Mouse (Mus musculus): Measurements from ENCODE around the gene Adrm1. TPM values are rescaled to one million over a fixed set of nuclear protein-coding genes. Genes with fewer than 3 reads are reported as not detected.

Adrm1 gene
- total RNA-seq, 2 experiments from 2014 or later: 86.6 to 89.7 TPM

DNA sequence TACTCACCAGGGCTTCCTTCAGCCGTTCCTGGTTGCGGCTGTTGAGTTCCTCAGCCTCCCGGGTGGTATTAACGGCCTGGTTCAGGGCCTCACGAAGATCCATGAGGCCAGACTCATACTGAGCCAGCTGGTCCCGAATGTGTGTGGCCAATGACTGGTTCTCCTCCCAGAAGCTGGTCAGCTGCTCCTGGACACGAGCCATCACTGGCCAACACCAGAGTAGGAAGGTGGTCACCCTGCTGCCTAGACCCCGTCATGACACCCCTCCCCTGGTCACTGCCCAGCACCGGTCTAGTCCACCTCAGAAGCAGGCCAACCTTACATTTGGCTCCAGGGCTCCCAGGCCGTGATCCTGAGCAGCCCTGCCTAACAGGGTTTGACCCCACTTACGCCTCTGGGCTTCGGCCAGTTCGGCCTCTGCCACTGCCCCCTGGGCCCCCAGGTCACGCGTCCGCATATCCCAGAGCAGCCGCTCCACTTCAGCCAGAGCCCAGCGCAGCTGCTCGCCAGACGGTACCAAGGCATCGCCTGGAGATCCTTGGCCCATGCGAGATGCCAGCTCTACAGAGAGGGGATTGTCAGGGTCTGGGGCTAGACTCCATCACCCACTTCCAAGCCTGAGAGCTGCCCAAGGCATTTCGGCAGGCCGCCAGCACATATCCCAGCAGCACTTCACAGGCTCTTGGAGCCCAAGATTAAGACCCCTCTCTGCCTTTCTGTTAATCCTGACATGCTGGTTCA, 12.9 kb downstream of the Adrm1 start:
- DNase-seq: no peak

DNA sequence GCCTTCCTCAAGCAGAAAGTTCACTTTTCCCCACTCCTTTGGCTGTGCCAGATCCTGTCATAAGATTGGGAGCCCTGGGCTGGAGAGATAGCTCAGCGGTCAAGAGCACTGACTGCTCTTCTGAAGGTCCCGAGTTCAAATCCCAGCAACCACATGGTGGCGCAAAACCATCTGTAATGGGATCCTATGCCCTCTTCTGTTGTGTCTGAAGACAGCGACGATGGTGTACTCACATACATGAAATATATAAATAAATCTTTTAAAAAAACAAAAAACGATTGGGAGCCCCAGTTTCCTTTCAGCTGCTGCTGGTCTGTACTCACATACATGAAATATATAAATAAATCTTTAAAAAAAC, 13.4 kb downstream of the Adrm1 start:
- intact Hi-C loops (cut with DNase I): loop anchor here (2.0 kb wide), 1 partner anchor 66 kb away; no protein-coding TSS in a partner anchor
- DNase-seq: no peak

More for the DNA sequence above, 12.9 kb downstream of the Adrm1 start:
- intact Hi-C loops (cut with DNase I): loop anchor here (2.0 kb wide), 1 partner anchor 67 kb away; no protein-coding TSS in a partner anchor

DNA sequence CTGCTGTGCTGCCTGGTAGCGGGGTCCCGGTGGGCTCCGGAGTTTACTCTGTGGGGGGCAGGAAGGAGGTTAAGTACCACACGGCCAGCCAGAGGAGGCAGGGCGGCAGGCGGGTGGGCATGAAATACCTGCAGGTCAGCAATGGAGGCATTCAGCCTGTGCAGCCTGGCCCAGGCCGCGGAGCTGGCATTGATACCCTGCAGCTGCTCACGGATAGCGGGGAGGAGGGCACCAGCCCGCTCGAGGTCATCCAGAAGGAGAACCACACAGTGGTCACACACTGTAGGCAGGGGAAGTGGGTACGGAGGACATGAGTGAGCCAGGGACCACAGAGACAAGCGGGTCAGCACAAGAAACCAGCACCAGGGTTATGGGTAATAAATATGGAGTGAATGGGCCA, 14.4 kb downstream of the Adrm1 start:
- no peak for DNase-seq
- intact Hi-C loops (cut with DNase I): loop anchor here (2.0 kb wide), 1 partner anchor 65 kb away; no protein-coding TSS in a partner anchor

DNA sequence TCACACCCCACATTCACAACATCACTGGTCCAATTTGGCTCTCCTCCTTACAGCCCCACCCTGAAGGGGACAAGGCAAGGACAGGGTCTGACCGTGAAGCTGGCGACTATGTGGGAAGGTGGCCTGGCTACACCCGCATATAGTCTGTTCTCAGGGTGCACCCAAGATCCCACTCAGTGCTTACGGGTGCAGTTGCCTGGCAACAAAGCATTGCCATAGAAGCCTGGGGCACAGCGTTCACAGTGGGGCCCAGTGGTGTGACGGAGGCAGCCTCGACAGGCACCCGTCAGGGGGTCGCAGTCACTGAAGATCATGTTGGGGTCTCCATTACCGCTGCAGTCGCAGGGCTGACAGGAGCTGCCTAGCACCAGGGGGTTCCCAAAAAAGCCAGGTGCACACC, 16.1 kb downstream of the Adrm1 start:
- DNase-seq: no peak
- intact Hi-C loops (cut with DNase I): no loop called here

DNA sequence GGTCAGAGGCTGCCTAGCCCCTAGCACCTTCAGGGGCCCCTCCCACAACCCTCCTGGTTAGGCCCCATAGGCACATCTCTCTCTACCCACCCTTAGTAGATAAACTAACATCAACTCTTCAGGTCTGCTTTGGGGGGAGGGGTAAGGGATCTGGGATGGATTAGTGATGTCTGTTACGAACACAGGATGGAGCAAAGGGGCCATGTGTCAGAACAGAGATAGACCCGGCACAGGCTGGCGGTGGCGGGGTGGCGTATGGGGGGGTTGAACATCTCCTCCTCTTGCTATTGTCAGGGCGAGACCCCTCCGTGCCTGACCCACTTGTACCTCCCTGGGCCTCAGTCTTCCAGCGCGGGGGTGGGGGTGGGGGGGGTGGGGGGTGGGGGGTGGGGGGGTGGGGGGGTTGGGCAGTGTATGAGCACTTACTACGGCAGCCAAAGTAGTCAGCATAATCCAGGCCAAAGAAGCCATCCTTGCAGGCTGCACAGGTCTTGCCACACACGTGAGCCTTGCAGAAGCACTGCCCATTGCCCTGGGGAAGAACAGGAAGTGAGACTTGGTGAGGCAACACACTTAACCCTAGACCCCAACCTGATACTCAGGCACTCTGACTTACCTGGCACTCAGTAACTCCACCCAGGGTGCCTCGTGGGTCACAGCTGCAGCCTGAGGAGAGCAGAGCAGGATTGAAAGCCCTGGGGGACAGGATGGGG, 25.5 kb downstream of the Adrm1 start:
- intact Hi-C loops (cut with DNase I): no loop called here
- no peak for DNase-seq

DNA sequence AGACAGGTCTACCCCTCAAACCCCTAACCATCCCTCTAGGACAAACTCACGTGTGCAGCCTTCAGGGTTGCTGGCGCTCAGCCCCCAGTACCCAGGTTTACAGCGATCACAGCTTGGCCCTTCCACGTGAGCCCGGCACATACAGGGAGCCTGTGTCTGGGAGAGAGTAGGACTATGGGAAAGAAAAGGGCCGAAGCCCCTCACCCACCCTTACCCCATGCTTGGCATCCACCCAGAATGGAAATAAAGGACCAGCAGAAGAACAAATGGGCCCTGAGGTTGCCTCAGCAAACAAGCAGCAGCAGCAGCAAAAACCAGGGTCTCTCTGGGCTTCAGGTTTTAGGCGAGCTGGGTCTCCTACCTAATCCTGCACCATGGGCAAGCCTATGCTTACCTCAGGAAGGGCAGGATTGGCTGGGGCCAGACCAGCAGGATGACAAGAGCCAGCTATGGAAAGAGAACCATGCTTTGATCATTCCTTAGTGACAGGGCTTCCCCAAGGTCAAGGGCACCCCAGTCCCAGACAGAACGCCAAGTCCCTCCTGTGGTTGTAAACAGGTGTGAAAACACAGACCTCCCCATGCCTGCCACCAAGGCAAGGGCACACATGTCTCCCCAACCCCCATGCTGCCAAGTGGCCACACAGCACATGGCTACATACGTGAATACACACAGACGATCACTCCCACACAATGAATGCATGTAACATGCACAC, 26.2 kb downstream of the Adrm1 start:
- intact Hi-C loops (cut with DNase I): no loop called here
- no peak for DNase-seq

DNA sequence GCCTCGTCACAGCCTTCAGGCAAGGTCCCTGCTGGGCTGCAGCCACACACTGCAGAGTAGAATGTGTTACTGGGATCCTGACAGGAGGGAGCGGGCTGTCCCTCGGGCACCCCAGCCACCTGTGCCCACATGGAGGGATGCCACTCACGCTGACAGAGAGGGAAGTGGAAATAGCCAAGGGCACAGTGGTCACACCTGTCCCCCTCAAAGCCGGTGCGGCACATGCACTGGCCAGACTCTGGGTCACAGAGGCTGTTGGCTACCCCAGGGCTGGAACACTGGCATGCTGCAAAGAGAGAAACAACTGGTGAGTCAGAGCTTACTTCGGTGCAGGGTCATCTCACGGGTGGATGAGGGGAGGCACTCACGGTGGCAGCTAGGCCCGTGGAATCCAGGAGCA, 27.5 kb downstream of the Adrm1 start:
- no peak for DNase-seq
- intact Hi-C loops (cut with DNase I): no loop called here

DNA sequence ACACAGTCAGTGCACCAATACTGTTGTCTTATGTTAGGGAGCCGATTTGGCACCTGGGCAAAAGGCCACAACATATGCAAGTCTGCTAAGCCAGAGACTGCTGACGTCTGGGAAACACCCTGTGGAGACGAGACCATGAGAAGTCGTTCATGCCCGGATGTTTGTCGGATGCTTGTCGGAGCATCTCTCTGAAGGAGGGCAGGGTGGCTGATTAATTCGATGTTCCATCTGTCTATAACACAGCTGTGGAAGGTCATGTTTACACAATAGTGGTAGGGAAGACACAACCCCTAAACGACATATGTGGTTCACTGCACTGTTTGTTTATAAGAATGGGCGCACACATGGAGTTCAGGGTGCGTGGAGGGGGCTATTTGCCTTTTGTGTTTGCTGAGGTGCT, 29.4 kb downstream of the Adrm1 start:
- intact Hi-C loops (cut with DNase I): no loop called here

DNA sequence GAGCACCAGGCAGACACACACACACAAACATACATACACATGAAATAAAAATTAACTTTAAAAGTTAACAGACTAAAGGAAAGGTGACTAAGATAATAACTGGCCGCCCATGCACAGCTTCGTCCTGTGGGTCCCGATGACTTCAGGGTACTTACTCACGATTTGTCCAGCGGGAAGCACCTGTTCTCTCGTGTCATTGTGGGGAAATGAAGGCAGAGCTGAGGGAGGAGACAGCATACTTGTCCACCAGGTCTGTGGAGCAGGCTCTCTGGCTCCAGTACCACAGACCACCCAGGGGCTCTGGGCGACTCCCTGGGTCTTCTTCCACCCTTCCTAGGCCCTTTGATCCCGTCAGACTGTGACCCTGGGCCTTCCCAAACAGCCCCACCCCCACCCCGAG, 30.0 kb downstream of the Adrm1 start:
- intact Hi-C loops (cut with DNase I): no loop called here
- no peak for DNase-seq

More for the DNA sequence above, 29.4 kb downstream of the Adrm1 start:
- no peak for DNase-seq

DNA sequence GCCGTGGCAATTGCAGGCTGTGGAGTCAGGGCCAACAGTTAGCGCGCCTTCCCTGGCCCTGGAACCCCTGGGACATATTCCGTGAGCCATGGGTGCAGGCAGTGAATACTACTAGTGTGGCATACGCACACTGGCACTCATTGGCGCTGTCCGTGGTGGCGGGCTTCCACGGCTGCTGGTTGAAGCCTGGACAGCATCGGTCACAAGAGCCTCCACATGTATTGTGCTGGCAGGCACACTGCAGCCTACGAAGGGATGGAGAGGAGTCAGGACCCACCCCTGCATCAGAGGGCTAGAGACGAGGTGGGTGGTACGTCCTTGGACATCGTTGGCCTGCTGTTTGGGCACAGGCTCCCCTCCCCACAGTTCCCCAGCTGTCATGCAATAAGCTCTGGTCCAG, 31.0 kb downstream of the Adrm1 start:
- intact Hi-C loops (cut with DNase I): no loop called here

DNA sequence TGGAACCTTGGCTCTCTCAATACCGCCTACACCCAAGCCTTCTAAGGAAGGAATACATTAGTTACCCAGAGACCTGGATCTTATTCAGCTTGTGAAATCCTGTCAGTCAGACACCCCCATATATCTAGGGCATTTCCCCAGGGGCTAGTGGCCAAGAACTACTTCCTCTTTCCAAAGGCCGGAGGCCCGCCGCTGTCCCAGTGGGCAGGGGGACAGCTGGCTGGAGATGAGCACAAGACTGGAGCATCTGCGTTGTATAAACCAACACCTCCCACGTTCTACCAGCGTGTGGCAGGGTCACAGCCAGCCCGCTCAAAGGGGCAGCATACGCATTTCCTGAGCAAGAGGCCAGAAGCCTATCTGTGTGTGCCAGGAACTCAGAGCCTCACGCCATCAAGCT, 31.5 kb downstream of the Adrm1 start:
- DNase-seq: no peak
- intact Hi-C loops (cut with DNase I): no loop called here

More for the DNA sequence above, 31.0 kb downstream of the Adrm1 start:
- DNase-seq: no peak

DNA sequence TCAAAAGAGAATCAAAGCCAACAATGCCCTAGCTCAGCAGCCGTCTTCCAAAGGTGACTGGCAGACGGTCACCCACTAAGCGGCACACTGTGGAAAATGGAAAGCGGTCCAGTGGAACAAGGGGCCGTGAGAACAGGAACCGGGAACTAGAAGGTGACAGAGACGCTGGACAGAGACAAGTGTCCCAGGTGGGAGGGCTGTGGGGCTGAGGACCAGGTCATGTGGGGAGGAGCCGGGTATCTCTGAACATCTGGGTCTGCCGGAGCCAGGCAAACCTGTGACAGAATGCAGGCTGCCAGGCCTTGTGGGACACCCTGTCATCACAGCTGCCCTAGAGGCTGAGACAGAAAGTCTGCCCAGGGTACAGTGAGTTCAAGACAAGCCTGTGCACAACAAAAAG, 33.2 kb downstream of the Adrm1 start:
- DNase-seq: peak; percentile 45 to 73
- intact Hi-C loops (cut with DNase I): no loop called here

DNA sequence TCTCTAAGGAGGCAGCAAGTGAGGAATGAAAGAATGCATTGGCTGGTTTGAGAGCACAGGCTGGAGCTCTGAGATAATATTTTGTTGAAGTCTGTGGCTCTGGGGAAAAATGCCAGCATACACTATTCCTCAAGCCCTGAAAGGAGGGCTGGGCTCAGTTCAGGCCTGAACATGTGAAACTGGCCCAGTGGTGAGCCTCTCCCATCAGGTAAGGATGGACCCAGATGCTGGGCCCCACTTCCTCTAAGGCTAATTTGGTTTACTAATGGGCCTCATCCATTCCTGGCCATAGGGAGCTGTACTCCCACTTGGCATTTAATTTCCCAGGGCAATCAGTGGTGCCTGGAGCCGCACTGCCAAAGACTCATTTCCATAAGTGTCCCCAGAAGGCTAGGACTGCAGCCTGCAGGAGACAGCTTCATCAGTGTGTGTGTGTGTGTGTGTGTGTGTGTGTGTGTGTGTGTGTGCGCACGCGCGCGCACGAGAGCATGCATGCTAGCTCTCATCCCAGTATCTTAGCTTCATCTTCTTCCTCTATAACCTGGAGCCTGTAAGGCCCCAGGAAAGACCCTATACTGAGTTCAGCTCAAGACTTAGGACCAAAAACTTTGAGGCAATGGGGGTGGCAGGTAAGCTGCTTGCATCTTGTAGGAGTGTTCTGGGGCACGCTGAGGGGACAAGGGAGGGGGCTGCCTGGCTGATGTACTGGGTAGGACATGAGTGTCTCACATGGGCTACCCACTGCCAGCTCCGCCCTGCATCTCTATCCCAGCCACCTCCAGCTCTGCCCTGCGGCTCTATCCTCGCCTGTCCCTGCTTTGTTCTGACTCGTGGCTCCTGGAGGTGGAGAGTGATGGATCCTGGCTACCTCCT, 34.0 kb downstream of the Adrm1 start:
- intact Hi-C loops (cut with DNase I): no loop called here
- no peak for DNase-seq

DNA sequence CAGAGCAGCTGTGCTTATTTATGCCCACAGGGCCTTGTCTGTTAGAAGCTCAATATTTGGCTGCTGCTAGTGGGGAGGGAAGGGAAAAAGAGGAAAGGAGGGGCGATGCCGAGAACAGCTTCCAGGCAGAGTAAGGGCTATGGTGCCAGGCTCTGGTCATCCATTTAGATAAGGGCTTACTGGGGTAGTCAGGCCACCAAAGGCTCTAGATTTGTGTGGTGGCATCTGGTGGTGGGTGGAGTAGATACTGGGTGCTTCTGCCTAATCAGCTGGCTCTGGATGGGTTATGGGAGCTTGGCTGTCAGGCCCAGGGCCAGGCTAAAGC, 34.6 kb downstream of the Adrm1 start:
- peak; percentile 35 to 56 for DNase-seq
- intact Hi-C loops (cut with DNase I): no loop called here

DNA sequence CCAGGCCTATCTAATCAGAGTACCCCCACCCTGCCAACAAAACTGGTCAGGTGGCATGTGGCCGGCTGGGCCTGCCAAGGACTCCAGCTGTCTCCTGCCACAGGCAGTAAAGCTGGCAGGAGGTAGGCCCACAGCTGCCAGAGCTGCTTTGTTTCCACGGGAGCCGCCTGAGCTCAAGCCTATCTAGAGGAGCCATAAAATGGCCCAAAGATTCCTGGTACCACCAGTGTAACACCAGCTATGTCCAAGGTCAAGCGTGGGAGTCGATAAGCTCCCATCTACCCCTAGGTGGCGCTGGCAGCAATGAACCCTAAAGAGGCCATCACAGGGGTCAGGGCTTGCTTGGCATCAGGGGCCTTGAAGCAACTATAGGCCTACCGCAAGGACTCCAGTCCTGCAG, 36.6 kb downstream of the Adrm1 start:
- intact Hi-C loops (cut with DNase I): loop anchor here (1.0 kb wide), 2 partner anchors 20 to 43 kb away; no protein-coding TSS in a partner anchor

DNA sequence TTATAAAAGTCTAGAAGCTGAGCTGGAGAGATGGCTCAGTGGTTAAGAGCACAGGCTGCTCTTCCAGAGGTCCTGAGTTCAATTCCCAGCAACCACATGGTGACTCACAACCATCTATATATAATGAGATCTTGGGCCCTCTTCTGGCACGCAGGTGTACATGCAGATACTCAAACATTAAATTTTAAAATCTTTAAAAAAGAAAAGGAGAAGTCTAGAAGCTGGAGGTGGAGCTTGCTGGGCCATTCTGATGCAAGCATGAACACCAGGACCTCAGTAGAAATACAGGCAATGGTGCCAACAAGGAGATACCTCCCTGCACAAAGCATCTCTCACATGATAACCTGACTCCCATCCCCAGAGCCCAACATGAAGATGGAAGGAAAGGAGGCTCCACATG, 37.7 kb downstream of the Adrm1 start:
- DNase-seq: no peak
- intact Hi-C loops (cut with DNase I): loop anchor here (1.0 kb wide), 2 partner anchors 19 to 42 kb away; no protein-coding TSS in a partner anchor

More for the DNA sequence above, 36.6 kb downstream of the Adrm1 start:
- peak; percentile 68 to 69 for DNase-seq

DNA sequence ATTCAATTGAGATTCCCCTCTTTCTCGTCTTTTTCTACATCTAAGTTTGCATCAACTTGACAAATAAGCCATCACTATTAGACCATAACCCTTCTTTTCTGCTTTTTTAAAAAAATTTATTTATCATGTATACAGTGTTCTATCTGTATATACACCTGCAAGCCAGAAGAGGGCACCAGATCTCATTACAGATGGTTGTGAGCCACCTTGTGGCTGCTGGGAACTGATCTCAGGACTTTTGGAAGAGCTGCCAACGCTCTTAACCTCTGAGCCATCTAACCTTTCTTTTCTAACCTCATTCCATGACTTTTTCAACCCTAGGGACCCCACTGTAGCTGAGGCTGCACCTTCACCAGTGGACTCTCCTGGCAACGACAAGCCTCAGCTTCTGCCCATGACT, 41.0 kb downstream of the Adrm1 start:
- intact Hi-C loops (cut with DNase I): no loop called here
- no peak for DNase-seq

DNA sequence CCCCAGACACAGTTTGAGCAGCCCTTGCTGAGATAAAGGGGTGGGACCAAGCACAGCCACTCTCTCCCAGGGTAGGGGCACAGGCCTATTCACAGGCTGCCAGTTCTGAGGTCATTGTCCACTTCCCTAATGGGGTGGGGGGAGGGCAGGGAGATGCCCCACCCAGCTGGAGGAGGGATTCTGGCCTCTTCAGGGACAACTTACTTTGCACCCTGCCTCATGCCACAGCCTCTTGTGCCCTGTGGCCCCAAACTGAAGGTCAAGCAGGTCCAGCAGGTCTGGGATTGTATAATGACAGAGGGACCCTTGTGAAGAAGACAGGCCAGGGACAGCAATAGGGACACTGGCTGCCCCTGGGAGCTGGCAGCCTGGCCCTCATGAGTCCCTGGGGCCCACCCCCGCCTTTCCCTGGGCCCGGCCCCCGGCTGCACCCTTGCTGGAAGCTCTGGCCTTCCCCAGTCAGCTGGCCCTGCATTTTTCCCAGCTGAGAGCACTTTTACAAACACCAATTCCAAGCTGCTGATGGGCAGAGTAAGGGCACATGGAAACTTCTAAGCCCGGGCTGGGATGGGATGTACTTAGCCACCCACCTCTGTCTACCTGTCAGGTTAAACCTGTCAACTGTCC, 43.2 kb downstream of the Adrm1 start:
- DNase-seq: no peak
- intact Hi-C loops (cut with DNase I): no loop called here

DNA sequence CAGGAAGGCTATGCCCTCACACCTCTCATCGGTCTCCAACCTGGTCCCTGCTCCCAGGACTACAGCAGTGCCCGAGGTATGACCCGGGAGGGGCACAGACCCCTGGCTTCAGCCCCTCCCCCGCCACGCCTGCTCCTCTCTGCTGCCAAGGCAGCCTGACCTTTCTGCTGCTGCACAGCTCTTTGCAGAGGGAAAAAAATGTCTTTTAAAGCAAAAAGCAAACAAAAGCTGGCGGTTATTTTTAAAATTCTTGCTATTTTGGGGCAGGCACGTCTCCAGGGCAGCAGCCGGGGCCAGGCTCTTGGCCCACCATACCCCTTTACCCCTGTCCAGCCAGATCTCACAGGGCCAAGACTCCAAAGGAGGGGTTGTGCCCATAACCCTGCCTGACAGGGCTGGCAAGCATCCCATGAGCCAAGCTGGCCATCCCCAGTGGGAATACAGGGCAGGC, 43.8 kb downstream of the Adrm1 start:
- intact Hi-C loops (cut with DNase I): no loop called here
- DNase-seq: no peak

DNA sequence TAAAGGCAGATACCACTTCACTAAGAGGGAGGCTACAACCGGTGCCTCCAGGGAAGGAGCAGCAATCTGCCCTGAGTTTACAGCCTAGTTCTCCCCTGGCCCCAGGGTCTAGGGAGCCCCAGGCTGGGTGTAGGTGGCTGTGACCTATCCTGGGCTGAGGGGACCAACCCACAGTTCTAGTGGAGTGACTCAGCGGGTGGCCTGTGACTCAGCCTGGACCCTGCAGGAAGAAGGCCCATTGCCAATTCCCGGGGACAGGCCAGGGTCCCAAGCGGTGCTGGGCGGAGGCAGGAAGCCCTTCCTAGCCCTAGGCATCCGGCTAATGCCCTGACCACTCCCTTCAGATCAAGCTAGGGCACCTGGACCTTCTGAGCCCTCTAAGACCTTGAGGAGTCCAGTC, 44.7 kb downstream of the Adrm1 start:
- intact Hi-C loops (cut with DNase I): no loop called here
- peak in 1 of 2 experiments; percentile 53 for DNase-seq
